Mouse (Mus musculus) CD8-positive naive resting alpha-beta T cell, adult 57 days (primary cell): ENCODE data around the gene Itprid2. TPM values are rescaled to one million over a fixed set of nuclear protein-coding genes. Genes with fewer than 3 reads are reported as not detected.

Source experiments
- total RNA-seq: library from RNA; stranded (reverse); gene quantifications from one replicate; pipeline ENCODE4 v1.2.4, GENCODE M21; 2023

The Itprid2 gene
- total RNA-seq, result 23.7 TPM

GRCm38 (mm10) chr2:79634528-79635400 lies at the start of gene Itprid2:
TSS of gene Itprid2 (plus strand) at chr2:79635352.

DNA sequence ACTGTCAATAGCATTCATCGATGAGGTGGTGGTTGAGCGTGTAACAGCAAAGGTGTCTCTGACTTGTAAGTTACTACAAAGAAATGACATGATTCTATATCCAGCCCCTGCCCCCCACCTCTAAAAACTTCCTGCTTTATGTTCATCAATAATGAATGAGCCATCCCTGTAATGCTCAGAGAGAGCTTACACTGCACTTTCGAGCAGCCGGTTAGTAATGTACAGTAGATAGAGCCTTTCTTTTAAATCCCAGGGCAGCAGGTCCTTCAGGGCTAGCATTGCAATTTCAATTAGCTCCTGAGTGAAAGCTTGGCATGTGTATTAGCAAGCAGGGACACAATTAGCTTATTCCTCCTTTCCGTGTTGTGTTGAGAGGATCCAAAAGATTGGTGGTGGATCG lies 72.4 kb downstream of the Itprid2 start, which contains the start of gene Ppp1r1c:
TSS of gene Ppp1r1c (plus strand) at position 206 of the 400 bp plus-strand sequence.

Other genes with a start within 250 kb of the Itprid2 start
- not detected for gene Neurod1, start 178.6 kb upstream of the Itprid2 start, total RNA-seq
- gene Cerkl, start 178.6 kb upstream of the Itprid2 start, total RNA-seq, result 1.3 TPM
- not detected for gene Ppp1r1c, start 72.4 kb downstream of the Itprid2 start, total RNA-seq